Mouse (Mus musculus): ENCODE data around the gene Rhou.

The Rhou gene

GRCm38 (mm10) chr8:123649483-123649882 lies 4.2 kb upstream of the Rhou start:
- DNase-seq (ENCODE audit: low spot score): no peak

DNA sequence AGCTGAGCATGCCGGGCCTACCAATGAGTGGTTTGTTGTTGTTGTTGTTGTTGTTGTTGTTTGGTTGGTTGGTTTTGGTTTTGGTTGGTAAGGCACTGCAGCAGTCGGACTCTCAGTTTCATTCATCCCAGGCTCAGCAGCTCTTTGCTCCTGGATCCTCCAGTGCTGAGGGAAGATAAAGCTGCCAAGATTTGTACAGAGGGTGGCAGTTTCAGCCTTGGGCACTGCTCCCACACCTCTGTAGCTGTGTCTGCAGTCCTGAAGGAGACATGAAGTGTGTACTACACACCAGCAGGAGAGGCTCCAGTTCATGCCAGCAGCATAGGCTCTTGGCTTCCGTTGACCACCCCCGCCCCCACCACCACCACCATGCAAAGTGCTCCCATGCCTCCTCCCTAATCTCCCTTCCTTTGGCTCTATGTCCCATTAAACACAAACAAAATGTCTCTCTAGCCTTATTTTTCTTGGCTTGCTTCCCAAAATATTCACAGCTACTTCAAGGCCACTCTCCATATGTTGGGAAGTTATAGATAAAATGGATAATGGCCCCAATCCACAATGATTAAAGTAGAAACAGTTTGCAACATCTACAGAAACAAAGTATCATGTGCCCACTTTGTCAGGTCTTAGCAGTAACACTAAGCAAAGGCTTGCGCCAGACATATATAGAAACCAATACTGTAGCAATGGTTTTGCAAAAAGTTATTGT lies 2.2 kb upstream of the Rhou start:
- DNase-seq (ENCODE audit: low spot score): no peak

DNA sequence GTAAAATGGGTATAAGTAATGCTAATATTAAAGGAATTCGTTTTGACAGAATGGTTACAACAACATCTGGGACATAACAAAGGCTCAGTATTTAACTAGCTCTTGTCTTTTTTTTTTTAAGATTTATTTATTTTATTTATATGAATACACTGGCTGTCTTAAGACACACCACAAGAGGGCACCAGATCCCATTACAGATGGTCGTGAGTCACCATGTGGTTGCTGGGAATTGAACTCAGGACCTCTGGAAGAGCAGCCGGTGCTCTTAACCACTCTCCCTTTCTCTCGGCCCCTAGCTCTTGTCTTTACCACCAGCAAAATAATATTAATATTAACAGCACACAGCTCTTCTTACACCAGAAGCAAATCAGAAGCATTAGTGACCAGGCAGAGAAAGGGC lies 1.1 kb upstream of the Rhou start:
- DNase-seq (ENCODE audit: low spot score): no peak

DNA sequence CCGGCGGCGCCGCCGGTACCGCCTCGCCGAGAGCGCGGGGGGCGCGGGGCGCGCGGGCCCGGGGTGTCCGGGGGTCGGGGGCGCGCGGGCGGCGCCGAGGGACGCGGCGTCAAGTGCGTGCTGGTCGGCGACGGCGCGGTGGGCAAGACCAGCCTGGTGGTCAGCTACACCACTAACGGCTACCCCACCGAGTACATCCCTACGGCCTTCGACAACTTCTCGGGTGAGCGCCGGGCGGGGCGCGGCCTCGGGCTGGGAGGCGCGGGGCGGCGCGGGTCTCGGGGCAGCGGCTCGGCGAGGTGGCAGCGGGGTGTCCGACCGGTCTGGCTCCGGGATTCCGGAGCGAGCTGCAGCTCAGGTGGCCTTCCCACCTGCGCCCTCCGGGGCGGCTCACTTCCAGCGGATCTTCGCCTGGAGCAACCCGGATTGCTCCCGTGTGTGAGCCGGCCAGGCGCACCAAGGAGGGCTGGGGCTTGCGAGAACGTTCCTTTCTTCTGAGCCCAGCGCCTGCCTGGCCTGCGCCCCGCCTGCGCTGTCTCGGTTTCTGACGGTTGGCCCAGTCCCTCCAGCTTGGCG lies 353 bp downstream of the Rhou start:
- peak; percentile 41 for DNase-seq (ENCODE audit: low spot score)

- DNase-seq (ENCODE audit: low spot score): no peak
Observed at GRCm38 (mm10) chr8:123654763-123655162, 1.0 kb downstream of the Rhou start.

DNA sequence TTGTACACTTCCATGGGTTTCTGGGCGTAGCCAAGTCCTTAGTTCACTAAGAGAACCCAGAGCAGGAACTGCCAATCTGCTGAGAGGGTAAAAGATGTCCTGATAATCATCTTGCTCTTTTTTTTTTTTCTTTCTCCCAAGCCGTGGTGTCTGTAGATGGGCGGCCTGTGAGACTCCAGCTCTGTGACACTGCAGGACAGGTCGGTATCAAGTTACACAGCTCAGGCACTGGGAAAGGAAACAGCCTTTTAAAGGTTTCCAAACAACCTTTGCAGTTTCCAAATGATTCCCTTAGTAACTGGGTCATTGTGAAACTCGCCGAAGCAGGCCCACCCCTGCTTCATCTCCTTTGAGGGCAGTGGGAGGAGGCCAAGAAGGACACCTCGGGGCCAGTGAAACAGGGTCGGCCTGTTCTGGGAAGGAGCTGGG lies 1.6 kb downstream of the Rhou start:
- DNase-seq (ENCODE audit: low spot score): no peak

GRCm38 (mm10) chr8:123657826-123658225 lies 4.1 kb downstream of the Rhou start:
- no peak for DNase-seq (ENCODE audit: low spot score)

GRCm38 (mm10) chr8:123659469-123660057 lies 5.8 kb downstream of the Rhou start:
- DNase-seq (ENCODE audit: low spot score): no peak

DNA sequence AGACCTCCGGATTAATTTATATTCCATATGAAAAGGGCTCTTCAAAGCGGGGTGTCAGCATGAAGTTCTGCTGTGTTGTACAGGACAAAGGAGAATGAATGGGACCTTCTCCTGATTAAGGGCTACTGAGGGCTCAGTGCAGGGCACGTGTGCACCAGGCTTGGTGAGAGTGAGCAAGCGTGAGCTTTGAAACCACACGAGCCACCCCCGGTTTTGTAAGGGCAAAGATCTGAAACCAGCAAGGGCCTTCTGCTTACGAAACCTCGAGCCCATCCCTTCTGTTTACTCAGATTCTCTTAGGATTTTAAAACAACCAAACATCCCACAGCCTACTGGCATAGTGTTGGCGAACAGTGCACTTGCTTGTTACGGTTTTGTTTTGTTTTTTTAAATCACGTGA lies 7.8 kb downstream of the Rhou start:
- DNase-seq (ENCODE audit: low spot score): no peak

- DNase-seq (ENCODE audit: low spot score): no peak
Observed at GRCm38 (mm10) chr8:123665580-123665979, 11.9 kb downstream of the Rhou start.

DNA sequence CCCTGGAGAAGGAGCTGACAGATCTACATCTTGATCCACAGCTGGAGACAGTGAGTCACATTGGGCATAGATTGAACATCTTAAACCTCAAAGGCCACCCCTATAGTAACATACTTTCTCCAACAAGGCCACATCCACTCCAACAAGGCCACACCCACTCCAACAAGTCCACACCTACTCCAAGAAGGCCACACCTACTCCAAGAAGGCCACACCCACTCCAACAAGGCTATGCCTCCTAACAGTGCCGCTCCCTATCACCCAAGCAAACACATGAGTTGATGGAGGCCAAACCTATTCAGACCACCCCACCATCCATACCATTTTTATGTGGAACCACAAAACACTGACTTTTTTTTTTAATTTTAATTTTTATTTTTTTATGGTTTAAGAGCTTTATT lies 13.1 kb downstream of the Rhou start:
- no peak for DNase-seq (ENCODE audit: low spot score)

- no peak for DNase-seq (ENCODE audit: low spot score)
Observed at GRCm38 (mm10) chr8:123668681-123669080, 15.0 kb downstream of the Rhou start.

GRCm38 (mm10) chr8:123670766-123671165 lies 17.0 kb downstream of the Rhou start:
- no peak for DNase-seq (ENCODE audit: low spot score)

DNA sequence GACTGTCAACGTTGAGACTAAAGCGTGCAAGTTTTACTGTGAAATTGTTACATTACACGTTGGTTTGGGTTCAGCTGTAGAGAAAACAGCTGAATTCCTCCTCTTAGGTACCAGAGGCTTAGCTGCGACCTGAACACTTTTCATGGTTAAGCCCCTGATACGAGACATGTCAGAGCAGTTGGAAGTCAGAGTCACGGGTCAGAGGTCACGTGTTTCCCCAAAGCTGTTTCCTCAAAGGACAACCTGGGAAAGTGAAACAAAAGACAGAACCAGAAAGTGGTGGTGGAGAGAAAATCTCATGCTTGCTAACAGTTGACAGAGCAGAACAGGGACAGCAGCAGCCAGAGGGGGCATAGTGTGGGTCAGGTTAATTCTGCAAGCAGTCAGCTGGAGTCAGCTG lies 17.7 kb downstream of the Rhou start:
- no peak for DNase-seq (ENCODE audit: low spot score)

GRCm38 (mm10) chr8:123672648-123673047 lies 18.9 kb downstream of the Rhou start:
- DNase-seq (ENCODE audit: low spot score): no peak

GRCm38 (mm10) chr8:123675611-123676010 lies 21.9 kb downstream of the Rhou start:
- no peak for DNase-seq (ENCODE audit: low spot score)

DNA sequence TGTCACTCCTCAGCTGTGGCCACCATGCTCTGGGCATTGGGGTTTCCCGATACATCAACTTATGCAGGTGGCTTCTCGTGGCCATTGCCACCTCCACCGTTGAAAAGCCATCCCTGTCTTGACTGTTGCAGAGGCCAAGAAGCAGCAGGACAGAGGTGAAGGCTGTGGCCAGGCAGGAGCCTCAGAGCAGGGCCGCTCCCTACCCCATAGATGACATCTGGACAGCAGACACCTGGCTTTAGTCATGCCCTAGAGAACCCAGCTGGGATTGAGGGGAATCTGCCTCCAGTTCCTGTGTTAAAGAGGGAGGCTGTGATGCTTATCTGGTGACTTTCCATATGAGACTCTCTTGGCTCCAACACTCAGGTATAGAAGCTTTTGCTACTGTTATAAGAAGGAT lies 24.7 kb downstream of the Rhou start:
- DNase-seq (ENCODE audit: low spot score): no peak

GRCm38 (mm10) chr8:123682073-123682761 lies 28.5 kb downstream of the Rhou start:
- peak; percentile 24 for DNase-seq (ENCODE audit: low spot score)

DNA sequence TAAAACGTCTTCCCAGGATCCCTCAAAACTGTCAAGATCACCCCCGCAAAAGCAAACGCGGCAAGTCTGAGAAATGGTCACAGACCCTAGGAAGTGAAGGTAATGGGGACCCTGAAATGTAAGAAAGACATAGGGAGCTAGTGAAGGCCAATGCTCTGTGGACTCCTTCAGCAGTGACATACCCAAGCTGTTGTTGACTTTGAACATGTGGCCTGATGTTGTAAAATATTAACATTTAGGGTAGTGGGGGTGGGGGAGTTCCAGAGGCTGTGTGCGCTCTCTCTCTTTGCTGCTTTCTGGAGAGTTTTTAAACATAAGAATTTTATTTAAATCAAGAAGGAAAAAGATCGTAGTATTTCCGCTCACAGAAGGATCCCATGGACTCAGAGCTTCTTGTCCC lies 29.6 kb downstream of the Rhou start:
- DNase-seq (ENCODE audit: low spot score): no peak

- no peak for DNase-seq (ENCODE audit: low spot score)
Observed at GRCm38 (mm10) chr8:123684806-123685205, 31.1 kb downstream of the Rhou start.

- DNase-seq (ENCODE audit: low spot score): no peak
Observed at GRCm38 (mm10) chr8:123685477-123685876, 31.7 kb downstream of the Rhou start.

DNA sequence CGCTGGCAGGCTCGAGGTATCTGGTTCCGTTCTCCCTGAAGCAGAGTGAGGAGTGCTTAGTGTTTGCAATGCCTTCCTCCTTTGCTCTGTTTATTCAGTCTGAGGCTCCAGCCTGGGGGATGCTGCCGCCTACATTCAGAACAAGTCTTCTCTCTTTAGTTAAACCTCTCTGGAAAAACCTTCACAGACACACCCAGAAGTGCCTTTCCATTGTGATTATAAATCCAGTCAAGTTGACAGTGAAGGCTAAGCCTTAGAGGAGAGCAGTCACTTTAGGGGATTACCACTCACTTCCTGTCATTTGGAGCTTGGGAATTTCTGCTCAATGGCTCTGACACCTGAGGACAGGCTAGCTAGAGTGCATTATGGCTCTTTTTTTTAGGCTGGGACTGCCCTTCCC lies 34.1 kb downstream of the Rhou start:
- no peak for DNase-seq (ENCODE audit: low spot score)

All from lung, postnatal 25 days (tissue).